Mouse (Mus musculus) intestine, embryonic 16.5 days (tissue): ENCODE results near the gene Entpd6. TPM values are rescaled to one million over a fixed set of nuclear protein-coding genes. Genes with fewer than 3 reads are reported as not detected.

Source experiments
- ATAC-seq: fragments of 200-750 bp; cut with Nextera tagmentation; 2 replicates; pipeline ENCODE4 v1.8.0; 2017; ENCODE audit warnings: moderate TSS enrichment, moderate library complexity
- H3K27ac ChIP-seq: fragments of 300-500 bp; sonication (generic); 2 replicates; pipeline ENCODE4 v1.5.1; 2014; ENCODE audit warnings: mild to moderate bottlenecking, low read length
- H3K27me3 ChIP-seq: fragments of 300-500 bp; sonication (generic); replicated peaks from 2 replicates; pipeline ENCODE4 v1.6.1; 2014; ENCODE audit warnings: low read length, control low read depth, mixed read lengths; ENCODE audit not compliant: control insufficient read depth, insufficient read depth
- H3K36me3 ChIP-seq: fragments of 300-500 bp; sonication (generic); 2 replicates; pipeline ENCODE4 v1.6.1; 2014; ENCODE audit warnings: low read length, control low read depth; ENCODE audit not compliant: control insufficient read depth, insufficient read depth
- H3K4me1 ChIP-seq: fragments of 300-500 bp; sonication (generic); 2 replicates; pipeline ENCODE4 v1.6.1; 2014; ENCODE audit warnings: low read length, control low read depth, mixed read lengths; ENCODE audit not compliant: control insufficient read depth, insufficient read depth
- H3K4me2 ChIP-seq: fragments of 300-500 bp; sonication (generic); 2 replicates; pipeline ENCODE4 v1.6.1; 2014; ENCODE audit warnings: low read depth, low read length, control low read depth
- H3K4me3 ChIP-seq: fragments of 300-500 bp; sonication (generic); 2 replicates; pipeline ENCODE4 v1.5.1; 2014; ENCODE audit warnings: mild to moderate bottlenecking, low read length
- H3K9ac ChIP-seq: fragments of 300-500 bp; sonication (generic); 2 replicates; pipeline ENCODE4 v1.6.1; 2014; ENCODE audit warnings: low read depth, low read length
- H3K9me3 ChIP-seq: fragments of 300-500 bp; sonication (generic); 2 replicates; pipeline ENCODE4 v1.6.1; 2016; ENCODE audit warnings: low read length, control low read depth; ENCODE audit not compliant: control insufficient read depth
- WGBS: fragments of 180-500 bp; shearing (Covaris S2); extraction: QIAGEN DNeasy Blood & Tissue Kit; methylation state at CpG from one replicate; pipeline ENCODE4 v1.1.7; 2014; 5-methylcytosine and 5-hydroxymethylcytosine counted together
- polyA plus RNA-seq: library from polyadenylated mRNA; unstranded; fragments of >200 nt; fragmentation: Nextera tagmentation; extraction: Ambion mirVana; gene quantifications from 2 replicates; pipeline ENCODE4 v1.2.1, GENCODE M21; 2015

Entpd6 gene
- polyA plus RNA-seq, 1 experiment from 2014 or later = 28.1 TPM

DNA sequence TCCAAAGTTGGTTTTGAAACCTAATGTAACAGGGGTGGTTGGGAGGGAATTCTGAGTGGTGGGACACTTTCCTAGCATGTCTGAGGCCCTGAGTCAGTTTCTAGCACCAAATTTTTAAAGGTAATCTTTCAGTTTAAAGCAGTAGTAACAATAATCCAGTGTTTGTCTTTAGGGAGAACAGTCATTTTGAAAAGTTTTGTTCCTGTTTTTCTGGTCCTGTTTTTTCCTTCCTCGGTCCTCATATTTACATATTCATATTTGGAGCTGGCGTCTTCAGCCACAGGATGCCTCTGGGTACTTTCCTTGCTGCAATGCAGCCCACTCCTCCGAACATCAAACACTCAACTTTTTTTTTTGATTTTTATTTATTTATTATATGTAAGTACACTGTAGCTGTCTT is 6.2 kb downstream of the Entpd6 start:
- Histone ChIP-seq H3K4me2 (no peak overlapping the region), H3K27ac (no peak overlapping the region), H3K9me3 (no peaks in the 10 kb centered on the region), H3K4me1 (peaks cover under 1% of the 10 kb centered on the region), H3K9ac (no peak overlapping the region), H3K27me3 (no peaks in the 10 kb centered on the region), H3K36me3 (peaks cover 14% of the 10 kb centered on the region; the same call in 1 of the 2 replicates), H3K4me3 (no peak overlapping the region)
- ATAC-seq = no peak
- WGBS = 87% methylated on average over 3 of the region's 3 CpGs

DNA sequence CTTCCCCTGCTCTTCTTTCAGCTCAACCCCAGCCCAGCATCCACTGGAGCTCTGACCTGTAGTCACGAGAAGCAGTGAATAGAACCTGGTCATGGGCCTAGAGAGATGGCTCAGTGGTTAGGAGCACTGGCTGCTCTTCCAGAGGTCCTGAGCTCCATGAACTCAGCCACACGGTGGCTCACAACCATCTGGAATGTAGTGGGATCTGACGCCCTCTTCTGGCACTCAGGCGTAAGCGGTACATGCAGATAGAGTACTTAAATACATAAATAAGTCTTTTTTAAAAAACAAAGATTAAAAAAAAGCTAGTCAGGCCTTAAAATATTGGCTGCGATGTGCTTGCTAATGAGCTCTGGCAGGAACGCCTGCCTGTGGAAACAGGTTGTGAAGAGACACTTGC is 12.6 kb downstream of the Entpd6 start:
- Histone ChIP-seq H3K27ac (no peak overlapping the region), H3K36me3 (peaks cover 27% of the 10 kb centered on the region), H3K9me3 (no peaks in the 10 kb centered on the region), H3K4me1 (no peaks in the 10 kb centered on the region), H3K27me3 (no peaks in the 10 kb centered on the region), H3K4me3 (no peak overlapping the region), H3K9ac (no peak overlapping the region), H3K4me2 (no peak overlapping the region)
- 86% methylated on average over 7 of the region's 7 CpGs for WGBS
- ATAC-seq = no peak

DNA sequence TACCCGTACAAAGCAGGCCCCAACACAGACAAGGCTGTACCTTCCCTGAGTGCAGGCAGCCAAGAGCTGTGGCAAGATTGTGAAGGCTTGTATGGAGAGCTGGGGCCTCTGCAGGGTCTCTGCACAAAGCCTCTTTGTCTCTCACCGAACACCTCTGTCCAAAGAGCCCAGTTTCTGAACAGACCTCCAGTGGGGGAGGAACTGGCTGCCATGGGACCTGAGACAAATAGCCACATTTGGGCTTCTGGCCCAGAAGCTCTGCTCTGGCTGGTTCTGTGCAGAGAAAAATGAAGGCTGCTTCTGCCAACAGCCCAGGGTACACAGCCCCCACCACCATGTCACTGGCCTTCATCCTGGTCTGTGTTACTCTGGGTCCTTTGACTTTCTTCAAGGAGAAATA is 16.8 kb downstream of the Entpd6 start:
- Histone ChIP-seq H3K4me1 (peaks cover 3% of the 10 kb centered on the region), H3K27me3 (no peaks in the 10 kb centered on the region), H3K9me3 (no peaks in the 10 kb centered on the region), H3K4me3 (no peak overlapping the region), H3K9ac (no peak overlapping the region), H3K36me3 (peaks cover 8% of the 10 kb centered on the region; the same call in 1 of the 2 replicates), H3K27ac (no peak overlapping the region), H3K4me2 (no peak overlapping the region)
- no peak for ATAC-seq
- 75% methylated on average over 2 of the region's 2 CpGs for WGBS

DNA sequence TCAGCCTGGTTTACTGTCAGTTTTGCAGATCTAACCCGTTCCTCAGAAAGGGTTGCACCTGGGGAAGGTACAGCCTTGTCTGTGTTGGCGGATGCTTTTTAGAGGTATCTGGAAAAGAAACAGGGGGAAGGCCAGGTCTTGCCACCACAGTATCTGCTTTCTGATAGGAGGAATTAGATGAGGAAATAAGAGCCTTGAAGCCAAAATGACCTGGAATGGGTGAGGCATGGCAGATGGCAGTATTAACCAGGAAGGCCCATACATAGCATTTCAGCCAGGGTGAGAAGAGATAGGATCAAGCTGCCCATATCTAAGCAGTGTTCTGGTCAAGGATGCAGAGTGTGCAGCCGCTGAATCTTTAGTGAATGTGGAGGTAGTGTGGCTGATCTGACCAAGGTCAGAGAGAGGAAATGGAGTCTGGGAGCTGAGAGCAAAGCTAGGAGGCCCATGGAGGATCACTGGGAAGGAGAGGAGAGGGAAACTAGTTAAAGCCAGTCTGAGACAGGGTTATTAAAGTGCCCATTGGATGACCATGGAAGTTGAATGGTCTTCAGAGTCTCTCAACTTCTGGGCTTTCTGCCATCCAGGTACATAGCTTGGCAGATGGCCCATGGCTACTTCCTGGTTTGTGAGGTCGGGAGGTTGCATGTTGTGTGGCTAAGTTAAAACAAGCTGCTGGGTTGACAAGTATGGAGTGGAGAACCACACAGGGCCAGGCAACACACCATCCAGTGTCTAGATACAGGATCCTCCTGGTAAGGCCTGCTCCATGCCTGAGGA is 17.4 kb downstream of the Entpd6 start:
- no peak for ATAC-seq
- no peak overlapping the region for H3K4me2 ChIP-seq
- H3K27ac ChIP-seq = no peak overlapping the region
- H3K4me3 ChIP-seq = no peak overlapping the region
- H3K36me3 ChIP-seq = peaks cover 4% of the 10 kb centered on the region; the same call in 1 of the 2 replicates
- no peaks in the 10 kb centered on the region for H3K9me3 ChIP-seq
- no peak overlapping the region for H3K9ac ChIP-seq
- peaks cover 9% of the 10 kb centered on the region for H3K4me1 ChIP-seq
- H3K27me3 ChIP-seq = no peaks in the 10 kb centered on the region
- 83% methylated on average over 4 of the region's 4 CpGs for WGBS

DNA sequence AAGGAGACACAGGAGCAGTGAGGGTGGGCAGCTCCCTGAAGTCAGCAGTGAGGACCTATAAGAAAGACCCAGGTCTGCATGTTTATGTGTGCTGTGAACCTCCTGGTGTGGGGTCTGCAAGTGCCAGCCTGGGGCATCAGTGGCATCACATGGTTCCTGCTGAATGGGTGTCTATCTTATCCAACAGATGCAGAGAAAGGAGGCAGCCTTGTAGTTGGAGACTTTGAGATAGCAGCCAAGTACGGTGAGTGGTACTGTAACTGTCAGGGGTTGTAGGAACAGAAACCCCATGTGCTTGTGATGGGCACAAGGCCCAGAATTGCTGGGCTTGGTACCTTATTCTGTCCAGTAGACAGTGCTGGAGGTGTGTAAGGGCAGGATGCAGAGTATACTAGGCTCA is 19.8 kb downstream of the Entpd6 start:
- peaks cover 9% of the 10 kb centered on the region for H3K4me1 ChIP-seq
- no peaks in the 10 kb centered on the region for H3K27me3 ChIP-seq
- no peak for ATAC-seq
- no peak overlapping the region for H3K27ac ChIP-seq
- 88% methylated on average over 1 of the region's 1 CpGs for WGBS
- H3K4me2 ChIP-seq = no peak overlapping the region
- H3K9me3 ChIP-seq = no peaks in the 10 kb centered on the region
- H3K36me3 ChIP-seq = no peaks in the 10 kb centered on the region
- H3K4me3 ChIP-seq = no peak overlapping the region
- 0 out of 2 replicates have a peak overlapping the region, but pooled peaks have one; percentile 8 for H3K9ac ChIP-seq

DNA sequence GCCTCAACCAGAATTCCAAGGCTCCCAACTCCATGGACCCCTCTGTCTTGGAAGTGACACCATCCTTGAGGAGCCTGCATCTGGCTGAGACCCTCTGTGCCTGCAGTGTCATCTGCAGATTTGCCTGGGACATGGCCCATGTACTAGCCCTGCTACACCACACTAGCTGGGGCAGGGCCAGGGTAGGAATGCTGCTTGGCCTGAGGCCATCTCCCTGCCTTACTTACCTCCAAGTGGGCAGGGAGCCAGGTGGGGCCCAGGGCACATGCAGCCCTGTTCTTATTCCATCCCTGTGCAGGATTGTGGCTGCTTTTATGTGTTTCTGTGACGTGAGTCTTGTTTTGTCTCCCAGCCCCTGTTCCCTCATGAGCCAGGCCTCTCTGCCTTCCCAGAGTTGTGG is 21.9 kb downstream of the Entpd6 start:
- Histone ChIP-seq H3K4me1 (peaks cover 9% of the 10 kb centered on the region), H3K4me2 (no peak overlapping the region), H3K27me3 (no peaks in the 10 kb centered on the region), H3K27ac (peak overlapping the region; percentile 66), H3K9ac (peak overlapping the region; percentile 33; the same call in 1 of the 2 replicates), H3K9me3 (no peaks in the 10 kb centered on the region), H3K4me3 (no peak overlapping the region), H3K36me3 (no peaks in the 10 kb centered on the region)
- 40% methylated on average over 1 of the region's 1 CpGs for WGBS
- peak; percentile 86 for ATAC-seq

DNA sequence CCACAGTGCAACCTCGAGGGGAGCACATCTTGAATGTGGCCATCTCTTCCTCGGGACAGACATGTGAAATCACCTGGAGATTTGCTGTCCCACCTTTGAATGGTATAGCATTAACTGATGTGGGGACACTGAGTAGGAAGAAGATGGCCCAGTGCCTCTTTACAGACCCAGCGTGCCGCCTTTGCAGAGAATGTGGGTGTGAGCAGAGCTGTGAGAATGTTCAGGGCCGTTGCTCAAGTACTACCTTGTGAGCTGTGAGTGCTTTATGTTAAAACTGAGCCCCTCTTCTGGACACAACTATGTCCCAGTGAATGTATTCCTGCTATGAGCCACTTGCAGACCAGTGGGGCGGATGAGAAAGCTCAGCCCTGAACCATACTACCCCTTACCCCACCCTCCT is 22.3 kb downstream of the Entpd6 start:
- Histone ChIP-seq H3K4me1 (peaks cover 9% of the 10 kb centered on the region), H3K4me3 (no peak overlapping the region), H3K36me3 (no peaks in the 10 kb centered on the region), H3K27ac (peak overlapping the region; percentile 51), H3K27me3 (no peaks in the 10 kb centered on the region), H3K9ac (0 out of 2 replicates have a peak overlapping the region, but pooled peaks have one; percentile 33), H3K4me2 (no peak overlapping the region), H3K9me3 (no peaks in the 10 kb centered on the region)
- no peak; the same call in 1 of the 2 replicates for ATAC-seq
- WGBS = 69% methylated on average over 6 of the region's 6 CpGs

DNA sequence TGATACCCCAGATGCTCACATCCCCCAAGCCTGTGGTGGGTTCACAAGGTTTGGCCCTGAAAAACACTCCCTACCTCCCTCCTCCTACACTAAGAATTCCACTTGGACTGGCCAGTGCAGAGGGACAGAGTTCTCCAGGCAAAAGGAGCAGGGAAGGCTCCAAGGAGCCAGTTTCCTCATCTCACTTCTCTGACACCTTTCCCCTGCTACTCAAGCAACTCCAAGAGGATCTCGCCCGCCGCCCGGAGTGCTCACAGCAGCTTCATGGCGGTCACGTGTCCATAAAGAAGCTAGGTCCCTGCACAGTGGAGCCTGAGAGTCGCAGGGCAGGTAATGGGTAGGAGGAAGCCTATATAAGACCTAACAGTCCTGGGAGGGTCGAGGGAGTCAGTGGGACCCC is 23.2 kb downstream of the Entpd6 start:
- Histone ChIP-seq H3K27ac (peak overlapping the region; percentile 23), H3K27me3 (no peaks in the 10 kb centered on the region), H3K4me2 (no peak overlapping the region), H3K9ac (no peak overlapping the region), H3K4me3 (no peak overlapping the region), H3K4me1 (peaks cover 9% of the 10 kb centered on the region), H3K36me3 (no peaks in the 10 kb centered on the region), H3K9me3 (no peaks in the 10 kb centered on the region)
- 85% methylated on average over 8 of the region's 8 CpGs for WGBS
- ATAC-seq = no peak

DNA sequence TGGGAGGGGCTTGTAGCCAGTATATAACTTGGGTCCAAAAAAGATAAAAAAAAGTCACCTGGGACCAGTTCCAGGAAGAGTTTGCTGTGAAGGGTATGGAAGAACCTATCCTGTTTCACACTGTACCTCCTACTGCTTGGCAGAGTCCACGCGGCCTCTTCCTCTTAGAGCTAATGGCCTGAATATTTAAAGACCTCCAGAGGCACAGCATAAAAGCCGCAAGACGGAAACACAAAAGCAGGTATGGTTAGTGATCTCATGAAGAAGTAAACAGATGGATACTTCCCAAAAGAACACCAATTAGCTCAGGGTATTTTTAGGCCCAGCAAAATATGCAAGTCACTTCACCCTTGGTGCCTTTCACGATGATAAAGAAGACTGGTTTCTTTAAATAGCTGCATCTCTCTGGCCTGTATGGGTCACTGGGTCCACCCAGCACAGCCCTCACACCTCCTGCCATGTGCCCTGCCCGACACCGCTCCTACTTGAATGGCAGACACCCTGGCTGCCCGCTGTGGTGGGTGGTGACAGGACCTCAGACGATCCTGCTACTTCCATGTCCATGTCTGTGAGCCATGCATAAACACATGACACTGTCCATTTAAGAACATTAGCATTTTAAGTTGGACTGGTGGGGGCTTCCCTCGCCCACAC is 23.8 kb downstream of the Entpd6 start:
- H3K4me1 ChIP-seq = peaks cover 9% of the 10 kb centered on the region
- H3K36me3 ChIP-seq = no peaks in the 10 kb centered on the region
- WGBS = 84% methylated on average over 10 of the region's 10 CpGs
- no peaks in the 10 kb centered on the region for H3K27me3 ChIP-seq
- no peak overlapping the region for H3K9ac ChIP-seq
- no peak for ATAC-seq
- peak overlapping the region; percentile 23; the same call in 1 of the 2 replicates for H3K27ac ChIP-seq
- no peak overlapping the region for H3K4me2 ChIP-seq
- no peaks in the 10 kb centered on the region for H3K9me3 ChIP-seq
- H3K4me3 ChIP-seq = no peak overlapping the region
